Mouse (Mus musculus): Measurements from ENCODE around the gene Tmem116. TPM values are rescaled to one million over a fixed set of nuclear protein-coding genes. Genes with fewer than 3 reads are reported as not detected.

Gene Tmem116
- total RNA-seq, 2 experiments from 2014 or later, result 5.7 to 11.3 TPM

- DNase-seq (ENCODE audit: low spot score in 2 of 2), result no peak
These were observed 82.8 kb downstream of the Tmem116 start for GRCm38 (mm10) chr5:121534521-121534920.

GRCm38 (mm10) chr5:121535116-121535515 is 83.4 kb downstream of the Tmem116 start:
- DNase-seq (ENCODE audit: low spot score in 2 of 2), result no peak

GRCm38 (mm10) chr5:121536921-121537555 is 85.3 kb downstream of the Tmem116 start:
- DNase-seq (ENCODE audit: low spot score in 2 of 2), result no peak

GRCm38 (mm10) chr5:121537588-121537987 is 85.9 kb downstream of the Tmem116 start:
- no peak for DNase-seq (ENCODE audit: low spot score in 2 of 2)

- no peak for DNase-seq (ENCODE audit: low spot score in 2 of 2)
These were observed 88.4 kb downstream of the Tmem116 start for GRCm38 (mm10) chr5:121540066-121540465.

GRCm38 (mm10) chr5:121541235-121541634 is 89.5 kb downstream of the Tmem116 start:
- no peak for DNase-seq (ENCODE audit: low spot score in 2 of 2)

- no peak for DNase-seq (ENCODE audit: low spot score in 2 of 2)
These were observed 91.7 kb downstream of the Tmem116 start for GRCm38 (mm10) chr5:121543370-121543769.

GRCm38 (mm10) chr5:121544910-121545792 is 93.5 kb downstream of the Tmem116 start, which contains the start of the genes Adam1a and Gm42878:
Gene Adam1a (minus strand): TSS chr5:121545482.
Gene Gm42878 (minus strand): TSS chr5:121545482.
- DNase-seq (ENCODE audit: low spot score in 2 of 2), result peak; percentile 15 to 29

GRCm38 (mm10) chr5:121545793-121546529 is 94.3 kb downstream of the Tmem116 start, which contains the start of gene Mapkapk5:
Gene Mapkapk5 (minus strand): TSS chr5:121545905.
- DNase-seq (ENCODE audit: low spot score in 2 of 2), result peak; percentile 98 to 99

GRCm38 (mm10) chr5:121546530-121546895 is 94.8 kb downstream of the Tmem116 start:
- peak in 1 of 2 experiments; percentile 38 for DNase-seq (ENCODE audit: low spot score in 2 of 2)

GRCm38 (mm10) chr5:121547084-121547483 is 95.4 kb downstream of the Tmem116 start:
- no peak for DNase-seq (ENCODE audit: low spot score in 2 of 2)

GRCm38 (mm10) chr5:121549196-121549595 is 97.5 kb downstream of the Tmem116 start:
- DNase-seq (ENCODE audit: low spot score in 2 of 2), result no peak

- no peak for DNase-seq (ENCODE audit: low spot score in 2 of 2)
These were observed 110.7 kb downstream of the Tmem116 start for GRCm38 (mm10) chr5:121562436-121562835.

- peak; percentile 69 to 79 for DNase-seq (ENCODE audit: low spot score in 2 of 2)
These were observed 112.8 kb downstream of the Tmem116 start for GRCm38 (mm10) chr5:121564468-121564895.

- DNase-seq (ENCODE audit: low spot score in 2 of 2), result no peak
These were observed 114.5 kb downstream of the Tmem116 start for GRCm38 (mm10) chr5:121566035-121566681.

GRCm38 (mm10) chr5:121569881-121570420 is 118.3 kb downstream of the Tmem116 start:
- no peak for DNase-seq (ENCODE audit: low spot score in 2 of 2)

- DNase-seq (ENCODE audit: low spot score in 2 of 2), result no peak
These were observed 119.1 kb downstream of the Tmem116 start for GRCm38 (mm10) chr5:121570787-121571186.

Measured in layer of hippocampus, postnatal 14 days (tissue).